Mouse (Mus musculus): Measurements from ENCODE around the gene Tbc1d22b. TPM values are rescaled to one million over a fixed set of nuclear protein-coding genes. Genes with fewer than 3 reads are reported as not detected.
"Not testable (repeated sequence)": the region's sequence is repeated elsewhere in the genome, so short reads cannot be mapped to it uniquely, and the experiment has no call there.

The Tbc1d22b gene
- total RNA-seq, 2 experiments from 2014 or later, result 47.1 to 48.1 TPM

GRCm38 (mm10) chr17:29584306-29584705 is 34.7 kb downstream of the Tbc1d22b start:
- no peak for DNase-seq (ENCODE audit: extremely low spot score in 1 of 2, low spot score in 2 of 2)
- intact Hi-C loops (cut with DNase I), result no loop called here

- intact Hi-C loops (cut with DNase I), result no loop called here
- DNase-seq (ENCODE audit: extremely low spot score in 1 of 2, low spot score in 2 of 2), result no peak
These were observed 35.2 kb downstream of the Tbc1d22b start for GRCm38 (mm10) chr17:29584737-29585136.

DNA sequence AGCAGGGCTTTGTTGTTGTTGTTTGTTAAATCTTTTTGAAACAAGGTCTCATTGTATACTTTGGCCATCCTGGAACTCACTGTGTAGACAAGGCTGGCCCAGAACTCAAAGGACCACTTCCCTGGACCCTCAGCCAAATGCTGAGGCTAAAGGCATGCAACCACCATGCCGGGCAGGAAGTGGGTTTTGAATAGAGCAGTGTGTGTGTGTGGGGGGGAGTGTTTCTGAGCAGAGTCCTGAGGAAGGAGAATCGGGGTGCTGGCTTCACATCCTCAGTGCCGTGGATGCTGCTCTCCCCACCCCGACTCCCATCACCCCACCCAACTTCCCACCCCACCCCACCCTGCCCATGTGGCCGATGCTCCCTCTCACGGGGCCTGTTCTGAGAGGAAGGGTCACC is 35.9 kb downstream of the Tbc1d22b start:
- DNase-seq (ENCODE audit: extremely low spot score in 1 of 2, low spot score in 2 of 2), result no peak
- intact Hi-C loops (cut with DNase I), result no loop called here

DNA sequence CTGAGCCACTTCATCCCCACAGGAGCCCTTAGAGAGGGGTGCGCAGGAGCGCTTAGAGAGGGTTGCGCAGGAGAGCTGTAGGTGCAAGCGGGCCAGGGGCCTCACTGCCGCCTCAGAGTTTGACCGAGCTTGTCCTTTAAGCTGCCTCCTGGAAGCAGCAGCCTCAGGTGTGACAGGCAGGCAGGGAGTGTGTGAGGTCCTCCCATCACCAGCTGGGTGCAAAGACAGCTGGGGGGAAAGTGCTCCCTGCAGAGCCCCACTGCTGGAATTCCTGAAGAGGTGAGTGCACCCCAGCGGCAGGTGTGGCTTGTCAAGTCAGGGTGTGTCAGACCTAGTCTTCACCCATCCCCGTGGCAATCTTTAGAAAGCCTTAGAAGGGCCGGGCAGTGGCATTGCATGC is 37.3 kb downstream of the Tbc1d22b start:
- DNase-seq (ENCODE audit: extremely low spot score in 1 of 2, low spot score in 2 of 2), result no peak
- intact Hi-C loops (cut with DNase I), result no loop called here

GRCm38 (mm10) chr17:29589221-29589898 is 39.8 kb downstream of the Tbc1d22b start:
- no peak for DNase-seq (ENCODE audit: extremely low spot score in 1 of 2, low spot score in 2 of 2)
- intact Hi-C loops (cut with DNase I), result no loop called here

GRCm38 (mm10) chr17:29595891-29596770 is 46.5 kb downstream of the Tbc1d22b start:
- DNase-seq (ENCODE audit: extremely low spot score in 1 of 2, low spot score in 2 of 2), result no peak
- intact Hi-C loops (cut with DNase I), result no loop called here

DNA sequence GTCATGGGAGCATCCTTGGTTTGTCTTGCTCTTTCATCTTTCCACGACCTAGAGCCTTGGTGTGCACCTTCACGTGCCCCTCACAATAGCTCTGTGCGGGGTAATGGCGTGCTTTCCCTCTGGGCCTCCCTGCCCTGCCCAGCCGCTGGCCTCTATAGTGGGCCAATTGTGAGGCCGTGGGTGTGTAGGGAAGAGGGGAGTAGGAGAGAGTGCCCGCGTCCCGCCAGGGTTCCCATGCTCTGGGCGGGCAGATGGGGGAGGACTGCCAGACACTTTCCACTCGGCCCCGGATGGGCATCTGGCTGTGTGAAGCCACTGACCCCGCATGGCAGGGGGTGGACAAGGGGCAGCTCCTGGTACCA is 47.2 kb downstream of the Tbc1d22b start:
- DNase-seq (ENCODE audit: extremely low spot score in 1 of 2, low spot score in 2 of 2), result no peak
- intact Hi-C loops (cut with DNase I), result no loop called here

- intact Hi-C loops (cut with DNase I), result no loop called here
- no peak for DNase-seq (ENCODE audit: extremely low spot score in 1 of 2, low spot score in 2 of 2)
These were observed 49.5 kb downstream of the Tbc1d22b start for GRCm38 (mm10) chr17:29599051-29599450.

GRCm38 (mm10) chr17:29599537-29599936 is 50.0 kb downstream of the Tbc1d22b start:
- peak in 1 of 2 experiments; percentile 42 for DNase-seq (ENCODE audit: extremely low spot score in 1 of 2, low spot score in 2 of 2)
- intact Hi-C loops (cut with DNase I), result no loop called here

DNA sequence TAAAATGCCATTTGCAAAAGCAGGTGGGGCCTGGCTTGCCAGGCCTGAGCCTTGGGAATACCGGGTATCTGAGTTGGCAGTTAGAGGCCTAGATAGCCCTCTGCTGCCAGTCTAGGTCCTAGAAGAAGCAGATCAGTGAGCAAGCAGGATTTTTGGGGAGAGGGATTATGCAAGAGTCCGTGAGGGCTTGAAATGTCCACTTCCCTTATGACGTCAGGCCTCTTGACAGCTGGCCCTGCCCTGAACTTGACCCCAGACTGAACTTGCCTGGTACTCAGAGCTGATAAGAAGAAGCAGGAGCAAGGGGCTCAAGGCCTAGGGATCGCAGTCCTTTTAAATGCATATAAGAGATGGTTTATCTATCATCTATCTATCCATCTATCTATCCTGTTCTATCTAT is 51.8 kb downstream of the Tbc1d22b start:
- DNase-seq (ENCODE audit: extremely low spot score in 1 of 2, low spot score in 2 of 2), result no peak
- intact Hi-C loops (cut with DNase I), result loop anchor here (10.0 kb wide), 1 partner anchor 283 kb away; no protein-coding TSS in a partner anchor

GRCm38 (mm10) chr17:29603283-29603682 is 53.7 kb downstream of the Tbc1d22b start:
- intact Hi-C loops (cut with DNase I), result loop anchor here (10.0 kb wide), 1 partner anchor 282 kb away; no protein-coding TSS in a partner anchor
- peak; percentile 64 to 82 for DNase-seq (ENCODE audit: extremely low spot score in 1 of 2, low spot score in 2 of 2)

GRCm38 (mm10) chr17:29613453-29613852 is 63.9 kb downstream of the Tbc1d22b start:
- intact Hi-C loops (cut with DNase I); DNase-seq (ENCODE audit: extremely low spot score in 1 of 2, low spot score in 2 of 2): not testable (repeated sequence)

DNA sequence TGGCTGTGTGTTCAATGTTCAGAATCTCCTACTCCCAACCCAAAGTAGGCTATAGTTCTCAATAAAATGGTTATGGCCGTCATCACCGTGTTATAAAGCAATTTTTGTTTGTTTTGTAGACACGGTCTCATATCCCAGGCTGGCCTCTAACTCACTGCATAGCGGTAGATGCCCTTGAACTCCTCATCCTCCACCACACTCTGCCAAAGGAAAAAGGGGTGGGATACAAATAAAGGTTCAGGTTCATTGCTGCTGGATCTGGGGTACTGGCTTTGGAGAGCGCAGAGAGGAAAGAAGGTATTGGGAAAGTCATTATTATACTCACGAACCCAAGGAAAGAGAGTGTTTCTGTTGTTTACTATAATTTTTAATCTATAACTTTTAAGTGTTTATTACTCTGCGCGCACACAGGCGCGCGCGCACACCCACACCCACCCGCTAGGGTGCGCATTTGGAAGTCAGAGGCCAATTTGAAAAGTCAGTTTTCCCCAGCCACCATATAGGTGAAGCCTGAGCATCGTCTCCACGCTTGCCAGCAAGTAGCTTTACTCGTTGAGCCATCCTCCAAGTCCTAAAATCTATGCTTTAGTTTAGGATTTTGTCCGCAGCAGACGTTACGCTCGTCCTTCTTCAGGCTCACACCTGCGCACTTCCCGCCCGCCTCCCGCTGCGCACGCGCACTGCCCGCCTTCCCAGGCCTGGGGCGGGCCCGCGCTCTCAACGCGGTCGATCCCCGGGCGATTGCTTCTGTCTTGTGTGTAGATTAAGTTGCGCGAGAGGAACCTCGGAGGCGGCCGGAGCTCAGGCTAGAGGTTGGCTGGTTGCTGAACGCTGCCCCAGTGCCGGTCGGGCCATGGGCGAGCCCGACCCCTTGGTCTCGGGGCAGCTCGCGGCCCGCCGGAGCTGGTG is 64.8 kb downstream of the Tbc1d22b start, which contains the start of the genes Rnf8 and Gm28043:
Gene Rnf8, plus strand, starts transcription at position 676 of the 909 bp plus-strand sequence.
Gene Gm28043, plus strand, starts transcription at position 762 of the 909 bp plus-strand sequence.
- peak; percentile 89 to 95 for DNase-seq (ENCODE audit: extremely low spot score in 1 of 2, low spot score in 2 of 2)
- intact Hi-C loops (cut with DNase I), result no loop called here

- intact Hi-C loops (cut with DNase I), result no loop called here
- no peak for DNase-seq (ENCODE audit: extremely low spot score in 1 of 2, low spot score in 2 of 2)
These were observed 65.5 kb downstream of the Tbc1d22b start for GRCm38 (mm10) chr17:29615024-29615551.

- DNase-seq (ENCODE audit: extremely low spot score in 1 of 2, low spot score in 2 of 2), result no peak
- intact Hi-C loops (cut with DNase I), result no loop called here
These were observed 66.0 kb downstream of the Tbc1d22b start for GRCm38 (mm10) chr17:29615616-29616015.

- no peak for DNase-seq (ENCODE audit: extremely low spot score in 1 of 2, low spot score in 2 of 2)
- intact Hi-C loops (cut with DNase I), result no loop called here
These were observed 69.6 kb downstream of the Tbc1d22b start for GRCm38 (mm10) chr17:29619231-29619630.

GRCm38 (mm10) chr17:29623488-29623887 is 73.9 kb downstream of the Tbc1d22b start:
- DNase-seq (ENCODE audit: extremely low spot score in 1 of 2, low spot score in 2 of 2), result no peak
- intact Hi-C loops (cut with DNase I), result no loop called here

- intact Hi-C loops (cut with DNase I), result no loop called here
- no peak for DNase-seq (ENCODE audit: extremely low spot score in 1 of 2, low spot score in 2 of 2)
These were observed 77.7 kb downstream of the Tbc1d22b start for GRCm38 (mm10) chr17:29627285-29627684.

GRCm38 (mm10) chr17:29628946-29629345 is 79.4 kb downstream of the Tbc1d22b start:
- DNase-seq (ENCODE audit: extremely low spot score in 1 of 2, low spot score in 2 of 2), result no peak
- intact Hi-C loops (cut with DNase I), result no loop called here
